Mouse (Mus musculus) ovary, adult 2 months (tissue): Measurements from ENCODE around the gene Nt5c1a. TPM values are rescaled to one million over a fixed set of nuclear protein-coding genes. Genes with fewer than 3 reads are reported as not detected.

ENCODE experiments used
- polyA plus RNA-seq: library from polyadenylated mRNA; depleted of rRNA; stranded (reverse); fragments of >200 nt; gene quantifications from 2 replicates; pipeline ENCODE4 v1.2.3, GENCODE M21; 2012; rRNA removed

Gene Nt5c1a
- 0.71 and 0.81 TPM in 2 replicates for polyA plus RNA-seq

GRCm38 (mm10) chr4:123201186-123202093 lies at the start of gene Nt5c1a:
Gene Nt5c1a (plus strand): TSS chr4:123201504.

GRCm38 (mm10) chr4:123182328-123183238 lies 18.7 kb upstream of the Nt5c1a start, which contains the start of gene Hpcal4:
Gene Hpcal4 (plus strand): TSS chr4:123183227.

GRCm38 (mm10) chr4:123233492-123234084 lies 32.3 kb downstream of the Nt5c1a start, which contains the start of gene Heyl:
Gene Heyl (plus strand): TSS chr4:123233556.

GRCm38 (mm10) chr4:123261721-123262401 lies 60.6 kb downstream of the Nt5c1a start, which contains the start of gene Pabpc4:
Gene Pabpc4 (plus strand): TSS chr4:123262351.

Other genes with a start within 250 kb of the Nt5c1a start
- 21.5 and 27.0 TPM in 2 replicates for gene Mfsd2a, start 240.3 kb upstream of the Nt5c1a start, polyA plus RNA-seq
- gene Mycl, start 205.9 kb upstream of the Nt5c1a start, polyA plus RNA-seq: 45.6 and 47.5 TPM in 2 replicates
- 9.7 and 12.8 TPM in 2 replicates for gene Trit1, start 184.9 kb upstream of the Nt5c1a start, polyA plus RNA-seq
- 0.26 and 0.35 TPM in 2 replicates for gene Bmp8b, start 96.3 kb upstream of the Nt5c1a start, polyA plus RNA-seq
- gene Oxct2b, start 85.2 kb upstream of the Nt5c1a start, polyA plus RNA-seq: not detected in 2 replicates
- gene Ppie, start 61.6 kb upstream of the Nt5c1a start, polyA plus RNA-seq: 23.5 and 24.2 TPM in 2 replicates
- 0.26 and 0.37 TPM in 2 replicates for gene Hpcal4, start 18.3 kb upstream of the Nt5c1a start, polyA plus RNA-seq
- gene Heyl, start 32.1 kb downstream of the Nt5c1a start, polyA plus RNA-seq: 24.8 and 32.5 TPM in 2 replicates
- gene Pabpc4, start 60.8 kb downstream of the Nt5c1a start, polyA plus RNA-seq: 326 TPM in 2 replicates
- gene Oxct2a, start 122.1 kb downstream of the Nt5c1a start, polyA plus RNA-seq: 0.16 TPM in 1 of 2 replicates, not detected in the other
- 1.1 and 1.7 TPM in 2 replicates for gene Bmp8a, start 141.7 kb downstream of the Nt5c1a start, polyA plus RNA-seq